Mouse (Mus musculus): ENCODE results near the gene Elmo2.

DNA sequence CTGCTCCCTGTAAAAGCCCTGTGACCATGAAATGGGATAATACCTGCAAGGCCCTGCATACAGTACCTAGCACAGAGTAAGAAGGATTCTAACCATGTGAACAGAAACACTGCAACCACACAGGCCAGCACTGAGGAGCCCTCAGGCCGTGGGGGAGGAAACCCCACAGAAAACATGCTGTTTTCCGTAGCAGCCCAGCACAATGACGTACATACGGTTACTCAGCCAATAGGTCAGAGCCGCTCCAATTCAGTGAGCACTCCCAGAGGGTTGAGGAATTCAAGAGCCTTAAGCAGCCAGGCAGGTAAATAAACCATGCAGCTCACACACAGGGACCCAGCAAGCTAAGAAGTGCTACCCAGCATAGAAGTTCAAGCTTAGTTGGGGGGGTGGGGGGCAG, 2.4 kb downstream of the Elmo2 start:
- TF ChIP-seq CTCF (IDR thresholded peaks at IDR 0.05 in 2 of 3, conservative IDR thresholded peaks at IDR 0.05 in 1 of 3; ENCODE audit: control insufficient read depth in 1 of 3, insufficient read depth in 1 of 3, low read depth in 2 of 3, low read length in 3 of 3, poor library complexity in 1 of 3, severe bottlenecking in 1 of 3), result no peak
- TF ChIP-seq MAFK (IDR thresholded peaks at IDR 0.05; ENCODE audit: borderline replicate concordance, low read depth, low read length), result no peak
- no peak for TF ChIP-seq ZKSCAN1 (IDR thresholded peaks at IDR 0.05; ENCODE audit: low read depth, low read length)
- no peak for TF ChIP-seq POLR2A (IDR thresholded peaks at IDR 0.05; ENCODE audit: control insufficient read depth in 1 of 2, insufficient read depth in 1 of 2, low read depth in 1 of 2, low read length in 2 of 2, poor library complexity in 1 of 2)
- no peak for TF ChIP-seq TAL1 (IDR thresholded peaks at IDR 0.05; ENCODE audit: low read length)
- TF ChIP-seq E2F4 (IDR thresholded peaks at IDR 0.05; ENCODE audit: borderline replicate concordance, low read depth, low read length), result no peak
- no peak for TF ChIP-seq EP300 (IDR thresholded peaks at IDR 0.05; ENCODE audit: low read depth in 1 of 2, low read length in 2 of 2)
- no peak for TF ChIP-seq GABPA (IDR thresholded peaks at IDR 0.05; ENCODE audit: low read depth, low read length)

Measured in MEL (cell line).